Mouse (Mus musculus) kidney, adult 2 months (tissue): ENCODE data around the gene Kiss1r.

Experiments
- CTCF ChIP-seq: fragments of 200-500 bp; conservative IDR thresholded peaks from 2 replicates; pipeline ENCODE4 v1.5.1; 2011; ENCODE audit warnings: low read depth, mild to moderate bottlenecking, control low read depth, low read length, moderate library complexity, mixed read lengths; ENCODE audit not compliant: insufficient read depth, insufficient read length
- POLR2A ChIP-seq: fragments of 200-500 bp; IDR thresholded peaks from one replicate; pipeline ENCODE4 v1.6.1; 2011; ENCODE audit warnings: low read depth, low read length, control low read depth

DNA sequence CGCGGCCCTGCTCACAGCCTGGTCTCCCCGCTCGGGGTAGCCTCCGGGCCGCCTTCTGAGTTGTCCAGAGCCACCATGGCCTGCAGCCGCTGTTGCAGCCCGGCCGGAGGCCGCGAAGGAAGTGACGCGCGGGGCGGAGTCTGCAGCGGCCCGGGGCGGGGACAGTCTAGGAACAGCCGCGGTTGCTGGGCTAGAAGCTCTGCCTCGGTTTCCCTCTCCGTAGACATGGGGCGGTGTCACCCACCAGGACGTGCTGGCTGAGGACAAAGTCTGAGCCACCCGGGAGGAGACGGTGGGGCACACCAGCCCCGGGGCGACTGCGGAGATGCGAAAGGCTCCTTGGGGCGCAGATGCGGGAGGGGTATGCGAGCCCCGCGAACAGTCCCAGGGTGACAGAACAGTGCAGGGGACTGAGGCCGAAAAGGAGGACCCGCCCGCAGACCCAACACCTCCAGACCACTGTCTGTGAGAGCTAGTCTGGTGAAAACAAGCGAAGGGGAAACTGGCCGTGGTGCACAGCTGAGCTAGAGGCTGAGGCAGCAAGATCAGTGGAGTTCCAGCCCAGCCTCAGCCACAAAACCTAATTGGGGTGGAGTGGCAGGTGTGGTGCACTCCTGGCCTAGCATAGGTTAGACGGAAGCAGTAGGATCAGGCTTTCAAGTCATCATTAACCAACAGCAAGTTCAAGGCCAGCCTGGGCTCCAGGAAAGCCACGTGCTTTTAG lies at the start of gene Kiss1r:
- TF ChIP-seq CTCF (no peak), POLR2A (peak; percentile 69)
